Mouse (Mus musculus): ENCODE measurements around the gene Cnrip1. TPM values are rescaled to one million over a fixed set of nuclear protein-coding genes. Genes with fewer than 3 reads are reported as not detected.
"Not testable (repeated sequence)": the region's sequence is repeated elsewhere in the genome, so short reads cannot be mapped to it uniquely, and the experiment has no call there.

The Cnrip1 gene
- 0.58 and 0.75 TPM in 2 replicates for polyA plus RNA-seq (2012; rRNA removed)

DNA sequence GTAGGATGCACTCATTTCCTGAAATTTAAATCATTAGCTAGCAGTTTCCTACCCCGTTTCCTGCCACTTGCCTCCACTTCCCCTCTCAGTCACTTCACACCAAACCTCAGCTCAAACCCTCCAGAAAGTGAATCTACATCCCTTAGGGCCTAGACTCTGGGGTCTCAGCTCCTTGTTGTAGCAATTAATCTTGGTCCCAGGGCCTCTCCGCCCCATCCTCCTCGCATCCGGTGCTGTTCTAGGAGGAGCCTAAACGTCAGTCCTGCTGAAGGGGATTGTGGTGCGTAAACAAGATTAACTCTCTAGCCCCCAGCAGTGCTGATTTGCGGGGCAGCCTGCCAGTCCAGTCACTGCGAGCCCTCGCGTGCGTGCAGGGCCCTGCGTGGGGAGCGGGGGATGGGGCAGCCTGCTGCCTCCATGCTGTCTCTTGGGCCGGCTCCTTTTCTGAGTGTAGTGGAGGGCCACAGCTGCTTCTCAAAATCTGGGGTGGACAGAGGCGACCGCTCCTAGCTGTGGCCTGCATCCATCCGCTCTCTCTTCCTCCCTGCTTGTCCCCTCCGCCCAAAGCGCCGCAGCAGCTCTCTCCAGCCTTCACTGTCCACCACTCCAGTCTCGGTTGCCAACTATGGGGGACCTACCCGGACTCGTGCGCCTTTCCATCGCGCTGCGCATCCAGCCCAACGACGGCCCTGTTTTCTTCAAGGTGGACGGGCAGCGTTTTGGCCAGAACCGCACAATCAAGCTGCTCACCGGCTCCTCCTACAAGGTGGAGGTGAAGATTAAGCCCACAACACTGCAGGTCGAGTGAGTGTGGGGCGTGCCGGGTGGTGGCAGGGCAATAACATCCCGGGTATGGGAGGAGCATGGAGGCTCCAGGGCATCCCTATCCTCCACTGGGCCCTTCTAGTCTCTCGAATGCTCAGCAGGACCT, at the start of gene Cnrip1, which contains the start of gene Plek:
Gene Cnrip1, plus strand, starts transcription at position 42 of the 931 bp plus-strand sequence.
Gene Plek, minus strand, starts transcription at position 837 of the 931 bp plus-strand sequence.
- Histone ChIP-seq H3K27me3 (ENCODE audit: control insufficient read depth, insufficient read depth, low read length) (no peaks in the 10 kb centered on the region), H3K27ac (ENCODE audit: control insufficient read depth, insufficient read depth, low read depth, low read length) (no peak within 1 kb of the TSS), H3K36me3 (ENCODE audit: control insufficient read depth, insufficient read depth, low read length) (no peaks in the 10 kb centered on the region), H3K4me3 (ENCODE audit: control insufficient read depth, low read depth, low read length) (peak within 1 kb of the TSS; percentile 31), H3K4me1 (ENCODE audit: control insufficient read depth, insufficient read depth, low read length) (peaks cover 5% of the 10 kb centered on the region)
- TF ChIP-seq CTCF (IDR thresholded peaks at IDR 0.05; ENCODE audit: control insufficient read depth, insufficient read depth, insufficient replicate concordance, low read depth, low read length): no peak
- no peak for TF ChIP-seq POLR2A (IDR thresholded peaks at IDR 0.05; ENCODE audit: control insufficient read depth, low read depth, low read length)

DNA sequence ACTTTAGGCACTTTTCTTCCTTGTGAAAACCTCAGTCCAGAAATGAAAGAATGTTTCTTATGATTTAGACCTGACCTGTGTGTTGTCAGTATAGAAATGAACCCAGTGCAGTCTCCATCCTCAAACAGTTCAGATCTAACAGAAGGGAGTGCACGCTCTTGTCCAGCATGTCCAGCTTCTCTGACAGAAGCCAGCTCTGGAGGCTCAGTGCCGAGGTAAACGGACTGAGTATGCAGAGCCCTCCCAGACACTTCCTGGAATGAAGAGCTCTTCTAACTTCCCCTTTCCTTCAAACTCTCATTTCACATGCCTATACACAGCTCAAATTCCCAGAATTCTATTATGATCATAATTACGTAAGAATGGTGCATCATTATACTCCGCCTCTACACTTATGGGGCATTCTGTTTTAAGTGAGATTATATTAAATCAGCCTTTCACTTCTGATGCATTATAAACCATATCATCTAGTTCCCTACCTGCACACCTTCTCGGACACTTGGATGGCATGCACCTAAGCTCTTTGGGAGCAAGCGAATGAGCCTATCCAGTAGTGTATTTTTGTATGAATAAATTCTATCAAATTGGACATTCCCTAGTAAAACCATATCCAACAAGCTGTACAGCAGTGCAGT, 48.5 kb upstream of the Cnrip1 start:
- TF ChIP-seq CTCF (IDR thresholded peaks at IDR 0.05; ENCODE audit: control insufficient read depth, insufficient read depth, insufficient replicate concordance, low read depth, low read length) (no peak), POLR2A (IDR thresholded peaks at IDR 0.05; ENCODE audit: control insufficient read depth, low read depth, low read length) (no peak)
- no peaks in the 10 kb centered on the region for H3K36me3 ChIP-seq (ENCODE audit: control insufficient read depth, insufficient read depth, low read length)
- no peak overlapping the region for H3K27ac ChIP-seq (ENCODE audit: control insufficient read depth, insufficient read depth, low read depth, low read length)
- no peaks in the 10 kb centered on the region for H3K4me1 ChIP-seq (ENCODE audit: control insufficient read depth, insufficient read depth, low read length)
- H3K4me3 ChIP-seq (ENCODE audit: control insufficient read depth, low read depth, low read length): no peak overlapping the region
- no peaks in the 10 kb centered on the region for H3K27me3 ChIP-seq (ENCODE audit: control insufficient read depth, insufficient read depth, low read length)

DNA sequence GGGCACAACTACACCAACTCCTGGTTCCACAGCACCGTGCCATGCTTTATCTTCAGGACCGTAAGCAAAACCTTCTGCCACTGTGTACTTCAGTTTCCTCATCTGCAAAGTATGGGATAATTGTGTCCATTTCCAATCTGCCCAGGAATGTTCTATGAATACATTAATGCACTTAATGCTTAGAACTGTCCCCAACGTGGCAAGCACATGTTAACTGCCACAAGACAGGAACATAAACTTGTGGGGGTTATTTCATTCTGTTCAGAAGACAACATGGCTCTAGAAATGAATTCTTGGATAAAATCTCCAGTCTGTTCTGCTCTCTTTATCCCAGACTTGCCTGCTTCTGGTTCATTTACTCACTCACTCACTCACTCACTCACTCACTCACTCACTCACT, 47.6 kb upstream of the Cnrip1 start:
- Histone ChIP-seq H3K4me3 (ENCODE audit: control insufficient read depth, low read depth, low read length) (no peak overlapping the region), H3K27ac (ENCODE audit: control insufficient read depth, insufficient read depth, low read depth, low read length) (no peak overlapping the region), H3K36me3 (ENCODE audit: control insufficient read depth, insufficient read depth, low read length) (no peaks in the 10 kb centered on the region), H3K27me3 (ENCODE audit: control insufficient read depth, insufficient read depth, low read length) (no peaks in the 10 kb centered on the region), H3K4me1 (ENCODE audit: control insufficient read depth, insufficient read depth, low read length) (no peaks in the 10 kb centered on the region)
- TF ChIP-seq CTCF (IDR thresholded peaks at IDR 0.05; ENCODE audit: control insufficient read depth, insufficient read depth, insufficient replicate concordance, low read depth, low read length) (no peak), POLR2A (IDR thresholded peaks at IDR 0.05; ENCODE audit: control insufficient read depth, low read depth, low read length) (no peak)

DNA sequence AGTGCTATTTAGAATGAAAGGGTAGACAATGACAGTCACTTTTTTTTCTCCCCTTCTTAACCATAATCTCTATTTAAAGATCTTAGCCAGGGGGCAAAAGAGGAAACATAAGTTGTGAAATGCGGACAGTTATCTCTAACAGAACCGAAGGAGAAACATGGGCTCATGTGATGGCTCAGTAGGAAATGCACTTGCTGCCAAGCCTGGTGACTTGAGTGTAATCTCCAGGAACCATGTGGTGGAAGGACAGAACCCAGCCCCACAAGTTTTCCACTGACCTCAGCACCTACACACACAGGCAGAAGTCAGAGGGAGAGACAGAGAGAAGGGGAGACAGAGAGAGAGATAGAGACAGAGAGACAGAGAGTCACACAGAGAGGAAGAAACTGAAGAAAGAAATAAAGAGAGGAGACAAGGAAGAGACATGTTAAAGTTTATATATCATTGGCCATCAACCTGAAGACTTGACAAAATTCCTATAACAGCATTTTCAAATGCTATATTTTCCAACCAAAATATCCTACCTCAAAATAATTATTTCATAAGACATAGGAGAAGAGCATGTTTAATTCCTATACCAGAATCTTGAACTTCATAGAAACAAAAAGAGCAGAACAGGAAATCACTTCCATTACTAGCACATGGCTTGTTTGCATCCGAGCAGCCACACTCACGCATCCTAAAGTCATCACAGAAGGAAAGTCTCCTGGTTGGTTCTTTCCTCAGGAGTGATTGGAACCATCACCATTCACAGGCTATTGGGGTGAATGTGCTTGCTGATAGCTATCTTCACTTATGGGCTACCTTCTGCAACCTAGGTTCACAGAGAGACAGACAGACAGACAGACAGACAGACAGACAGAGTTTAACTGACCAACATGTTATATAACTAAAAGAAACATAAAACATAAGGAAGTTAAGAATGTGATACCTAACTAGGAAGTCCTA, 46.2 kb upstream of the Cnrip1 start:
- no peaks in the 10 kb centered on the region for H3K4me1 ChIP-seq (ENCODE audit: control insufficient read depth, insufficient read depth, low read length)
- TF ChIP-seq CTCF (IDR thresholded peaks at IDR 0.05; ENCODE audit: control insufficient read depth, insufficient read depth, insufficient replicate concordance, low read depth, low read length): no peak
- TF ChIP-seq POLR2A (IDR thresholded peaks at IDR 0.05; ENCODE audit: control insufficient read depth, low read depth, low read length): no peak

DNA sequence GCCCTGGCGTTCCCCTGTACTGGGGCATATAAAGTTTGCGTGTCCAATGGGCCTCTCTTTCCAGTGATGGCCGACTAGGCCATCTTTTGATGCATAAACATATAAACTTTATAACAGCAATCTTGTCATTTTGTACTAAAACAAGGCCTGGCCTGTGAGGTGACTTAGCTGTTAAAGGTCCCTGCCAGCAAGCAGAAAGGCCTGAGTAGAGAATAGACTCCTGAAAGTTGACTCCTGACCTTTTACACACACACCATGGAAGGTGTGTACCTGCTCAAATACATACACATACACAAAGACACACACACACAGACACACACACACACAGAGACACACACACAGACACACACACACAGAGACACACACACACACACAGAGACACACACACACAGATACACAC, 44.9 kb upstream of the Cnrip1 start:
- not testable (repeated sequence) for H3K36me3 ChIP-seq (ENCODE audit: control insufficient read depth, insufficient read depth, low read length); H3K4me3 ChIP-seq (ENCODE audit: control insufficient read depth, low read depth, low read length); H3K27ac ChIP-seq (ENCODE audit: control insufficient read depth, insufficient read depth, low read depth, low read length); H3K27me3 ChIP-seq (ENCODE audit: control insufficient read depth, insufficient read depth, low read length); H3K4me1 ChIP-seq (ENCODE audit: control insufficient read depth, insufficient read depth, low read length)

More for the DNA sequence above, 46.2 kb upstream of the Cnrip1 start:
- Histone ChIP-seq H3K27me3 (ENCODE audit: control insufficient read depth, insufficient read depth, low read length) (no peaks in the 10 kb centered on the region), H3K36me3 (ENCODE audit: control insufficient read depth, insufficient read depth, low read length) (no peaks in the 10 kb centered on the region), H3K27ac (ENCODE audit: control insufficient read depth, insufficient read depth, low read depth, low read length) (no peak overlapping the region), H3K4me3 (ENCODE audit: control insufficient read depth, low read depth, low read length) (no peak overlapping the region)

DNA sequence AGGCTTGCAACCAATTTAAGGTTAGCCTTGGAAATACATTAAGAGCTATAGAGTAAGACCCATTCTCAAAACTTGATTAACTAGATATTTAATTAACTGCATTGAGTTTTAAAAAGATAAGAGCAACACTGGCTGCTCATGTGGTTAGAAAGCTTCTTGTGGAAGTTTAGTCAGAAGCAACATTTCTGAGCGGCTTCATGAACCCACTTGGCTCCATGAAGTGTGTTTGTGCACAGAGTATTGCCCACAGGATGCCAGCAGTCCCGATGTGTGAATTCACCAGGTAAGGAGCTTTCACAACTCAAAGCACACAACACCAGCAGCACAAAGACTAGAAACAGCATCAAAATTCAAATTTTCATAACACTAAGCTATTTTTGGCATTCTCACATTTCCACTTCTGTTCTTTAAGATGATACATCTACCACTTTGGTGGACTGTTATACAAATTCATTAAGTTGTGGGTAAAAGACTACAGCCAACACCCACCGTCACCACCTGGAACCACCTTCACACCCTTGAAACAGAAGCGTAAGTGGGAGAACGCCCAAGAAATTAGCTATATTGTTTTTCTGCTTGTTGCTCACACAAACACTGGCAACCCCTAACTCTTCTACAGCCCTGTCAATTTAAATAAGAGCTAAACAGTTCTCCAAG, 43.7 kb upstream of the Cnrip1 start:
- Histone ChIP-seq H3K4me1 (ENCODE audit: control insufficient read depth, insufficient read depth, low read length) (no peaks in the 10 kb centered on the region), H3K4me3 (ENCODE audit: control insufficient read depth, low read depth, low read length) (no peak overlapping the region), H3K36me3 (ENCODE audit: control insufficient read depth, insufficient read depth, low read length) (no peaks in the 10 kb centered on the region), H3K27me3 (ENCODE audit: control insufficient read depth, insufficient read depth, low read length) (no peaks in the 10 kb centered on the region), H3K27ac (ENCODE audit: control insufficient read depth, insufficient read depth, low read depth, low read length) (no peak overlapping the region)
- TF ChIP-seq POLR2A (IDR thresholded peaks at IDR 0.05; ENCODE audit: control insufficient read depth, low read depth, low read length) (no peak), CTCF (IDR thresholded peaks at IDR 0.05; ENCODE audit: control insufficient read depth, insufficient read depth, insufficient replicate concordance, low read depth, low read length) (no peak)

All from testis, adult 2 months (tissue).